Mouse (Mus musculus) testis, adult 2 months (tissue): ENCODE data around the gene Ppp2r2c. TPM values are rescaled to one million over a fixed set of nuclear protein-coding genes. Genes with fewer than 3 reads are reported as not detected.

Experiments
- H3K27ac ChIP-seq: fragments of 200-500 bp; 2 replicates; pipeline ENCODE4 v1.5.1; 2012; ENCODE audit warnings: low read depth, low read length; ENCODE audit not compliant: control insufficient read depth, insufficient read depth
- H3K27me3 ChIP-seq: fragments of 200-500 bp; 2 replicates; pipeline ENCODE4 v1.6.1; 2012; ENCODE audit warnings: mild to moderate bottlenecking, low read length, moderate library complexity; ENCODE audit not compliant: control insufficient read depth, insufficient read depth
- H3K36me3 ChIP-seq: fragments of 200-500 bp; 2 replicates; pipeline ENCODE4 v1.6.1; 2012; ENCODE audit warnings: mild to moderate bottlenecking, low read length; ENCODE audit not compliant: control insufficient read depth, insufficient read depth
- H3K4me1 ChIP-seq: fragments of 200-500 bp; 2 replicates; pipeline ENCODE4 v1.6.1; 2012; ENCODE audit warnings: low read length; ENCODE audit not compliant: control insufficient read depth, insufficient read depth
- H3K4me3 ChIP-seq: fragments of 200-500 bp; 2 replicates; pipeline ENCODE4 v1.5.1; 2012; ENCODE audit warnings: low read depth, mild to moderate bottlenecking, low read length, moderate library complexity, mixed read lengths; ENCODE audit not compliant: control insufficient read depth
- CTCF ChIP-seq: fragments of 200-500 bp; IDR thresholded peaks from 2 replicates; pipeline ENCODE4 v1.5.1; 2012; ENCODE audit warnings: low read depth, mild to moderate bottlenecking, inconsistent platforms, low read length, moderate library complexity; ENCODE audit not compliant: control insufficient read depth, insufficient read depth, insufficient replicate concordance
- POLR2A ChIP-seq: fragments of 200-500 bp; IDR thresholded peaks from 2 replicates; pipeline ENCODE4 v1.6.1; 2012; ENCODE audit warnings: low read depth, mild to moderate bottlenecking, inconsistent platforms, low read length, moderate library complexity; ENCODE audit not compliant: control insufficient read depth
- polyA plus RNA-seq: library from polyadenylated mRNA; depleted of rRNA; stranded (reverse); fragments of >200 nt; gene quantifications from 2 replicates; pipeline ENCODE4 v1.2.3, GENCODE M21; 2012

The Ppp2r2c gene
- polyA plus RNA-seq, 1 experiment: 0.68 TPM

- no peaks in the 10 kb centered on the region for H3K36me3 ChIP-seq
- no peak overlapping the region for H3K4me3 ChIP-seq
- no peak overlapping the region for H3K27ac ChIP-seq
- TF ChIP-seq POLR2A (no peak), CTCF (no peak)
- H3K27me3 ChIP-seq: no peaks in the 10 kb centered on the region
- no peaks in the 10 kb centered on the region; the same call in 1 of the 2 replicates for H3K4me1 ChIP-seq
Observed at GRCm38 (mm10) chr5:36855180-36855579, 13.1 kb upstream of the Ppp2r2c start.

- Histone ChIP-seq H3K4me1 (no peaks in the 10 kb centered on the region; the same call in 1 of the 2 replicates), H3K27me3 (no peaks in the 10 kb centered on the region), H3K36me3 (no peaks in the 10 kb centered on the region), H3K27ac (no peak overlapping the region), H3K4me3 (no peak overlapping the region)
- TF ChIP-seq CTCF: no peak
- TF ChIP-seq POLR2A: no peak
Observed at GRCm38 (mm10) chr5:36856529-36856928, 11.8 kb upstream of the Ppp2r2c start.

GRCm38 (mm10) chr5:36857546-36857945 lies 10.8 kb upstream of the Ppp2r2c start:
- no peaks in the 10 kb centered on the region; the same call in 1 of the 2 replicates for H3K4me1 ChIP-seq
- H3K27me3 ChIP-seq: no peaks in the 10 kb centered on the region
- no peaks in the 10 kb centered on the region for H3K36me3 ChIP-seq
- H3K4me3 ChIP-seq: no peak overlapping the region
- no peak for TF ChIP-seq CTCF
- no peak for TF ChIP-seq POLR2A
- no peak overlapping the region for H3K27ac ChIP-seq

GRCm38 (mm10) chr5:36861084-36861483 lies 7.2 kb upstream of the Ppp2r2c start:
- H3K27me3 ChIP-seq: no peaks in the 10 kb centered on the region
- no peak overlapping the region for H3K4me3 ChIP-seq
- no peak overlapping the region for H3K27ac ChIP-seq
- no peak for TF ChIP-seq CTCF
- no peak for TF ChIP-seq POLR2A
- H3K36me3 ChIP-seq: no peaks in the 10 kb centered on the region
- no peaks in the 10 kb centered on the region for H3K4me1 ChIP-seq

- H3K4me3 ChIP-seq: no peak overlapping the region
- TF ChIP-seq POLR2A (no peak), CTCF (no peak)
- H3K36me3 ChIP-seq: no peaks in the 10 kb centered on the region
- peaks cover 27% of the 10 kb centered on the region for H3K4me1 ChIP-seq
- no peak overlapping the region for H3K27ac ChIP-seq
- peaks cover 3% of the 10 kb centered on the region; the same call in 1 of the 2 replicates for H3K27me3 ChIP-seq
Observed at GRCm38 (mm10) chr5:36866701-36867250, 1.5 kb upstream of the Ppp2r2c start.

GRCm38 (mm10) chr5:36867561-36867960 lies 752 bp upstream of the Ppp2r2c start:
- no peak overlapping the region for H3K27ac ChIP-seq
- no peaks in the 10 kb centered on the region for H3K36me3 ChIP-seq
- peaks cover 27% of the 10 kb centered on the region for H3K4me1 ChIP-seq
- H3K4me3 ChIP-seq: no peak overlapping the region
- peaks cover 3% of the 10 kb centered on the region; the same call in 1 of the 2 replicates for H3K27me3 ChIP-seq
- TF ChIP-seq POLR2A: no peak
- no peak for TF ChIP-seq CTCF

- H3K4me1 ChIP-seq: peaks cover 27% of the 10 kb centered on the region
- peak overlapping the region; percentile 83 for H3K4me3 ChIP-seq
- no peak for TF ChIP-seq POLR2A
- TF ChIP-seq CTCF: no peak
- no peaks in the 10 kb centered on the region for H3K36me3 ChIP-seq
- H3K27me3 ChIP-seq: peaks cover 3% of the 10 kb centered on the region; the same call in 1 of the 2 replicates
- no peak overlapping the region for H3K27ac ChIP-seq
Observed at GRCm38 (mm10) chr5:36869186-36869577, 869 bp downstream of the Ppp2r2c start.
